Mouse (Mus musculus) small intestine, adult 2 months (tissue): ENCODE results near the gene Rimklb.

Experiments used
- CTCF ChIP-seq: fragments of 200-500 bp; IDR thresholded peaks from 2 replicates; pipeline ENCODE4 v1.5.1; 2012; ENCODE audit warnings: low read depth, mild to moderate bottlenecking, control low read depth, inconsistent platforms, low read length, moderate library complexity, mixed read lengths; ENCODE audit not compliant: insufficient replicate concordance, insufficient read length; ENCODE audit errors: extremely low read depth
- POLR2A ChIP-seq: fragments of 200-500 bp; IDR thresholded peaks from 2 replicates; pipeline ENCODE4 v1.6.1; 2012; ENCODE audit warnings: low read depth, mild to moderate bottlenecking, control low read depth, inconsistent platforms, low read length, moderate library complexity

GRCm38 (mm10) chr6:122523289-122523688, 24.7 kb upstream of the Rimklb start:
- TF ChIP-seq POLR2A (no peak), CTCF (no peak)
